Mouse (Mus musculus) lung, embryonic 16.5 days (tissue): Measurements from ENCODE around the gene Vps16. TPM values are rescaled to one million over a fixed set of nuclear protein-coding genes. Genes with fewer than 3 reads are reported as not detected.

Source experiments
- ATAC-seq: fragments of 200-750 bp; cut with Nextera tagmentation; 2 replicates; pipeline ENCODE4 v1.8.0; 2017; ENCODE audit warnings: low read depth, mild to moderate bottlenecking, moderate library complexity
- H3K27ac ChIP-seq: fragments of 300-500 bp; sonication (generic); 2 replicates; pipeline ENCODE4 v1.5.1; 2014; ENCODE audit warnings: mild to moderate bottlenecking, control low read depth, low read length
- H3K27me3 ChIP-seq: fragments of 300-500 bp; sonication (generic); 2 replicates; pipeline ENCODE4 v1.6.1; 2014; ENCODE audit warnings: low read depth, low read length, mixed read lengths; ENCODE audit not compliant: control insufficient read depth, insufficient read depth
- H3K36me3 ChIP-seq: fragments of 300-500 bp; sonication (generic); 2 replicates; pipeline ENCODE4 v1.6.1; 2014; ENCODE audit warnings: low read length; ENCODE audit not compliant: control insufficient read depth, insufficient read depth
- H3K4me1 ChIP-seq: fragments of 300-500 bp; sonication (generic); replicated peaks from 2 replicates; pipeline ENCODE4 v1.6.1; 2014; ENCODE audit warnings: low read length, mixed read lengths; ENCODE audit not compliant: control insufficient read depth, insufficient read depth
- H3K4me2 ChIP-seq: fragments of 300-500 bp; sonication (generic); 2 replicates; pipeline ENCODE4 v1.6.1; 2014; ENCODE audit warnings: low read depth, low read length, control low read depth
- H3K4me3 ChIP-seq: fragments of 300-500 bp; sonication (generic); 2 replicates; pipeline ENCODE4 v1.5.1; 2014; ENCODE audit warnings: mild to moderate bottlenecking, low read length, control low read depth
- H3K9ac ChIP-seq: fragments of 300-500 bp; sonication (generic); 2 replicates; pipeline ENCODE4 v1.6.1; 2014; ENCODE audit warnings: low read length, control low read depth
- H3K9me3 ChIP-seq: fragments of 300-500 bp; sonication (generic); 2 replicates; pipeline ENCODE4 v1.6.1; 2016; ENCODE audit warnings: low read length; ENCODE audit not compliant: control insufficient read depth
- WGBS: fragments of 180-500 bp; shearing (Covaris S2); extraction: QIAGEN DNeasy Blood & Tissue Kit; methylation state at CpG from one replicate; pipeline ENCODE4 v1.1.7; 2014; 5-methylcytosine and 5-hydroxymethylcytosine counted together
- polyA plus RNA-seq: library from polyadenylated mRNA; unstranded; fragments of >200 nt; fragmentation: Nextera tagmentation; extraction: Ambion mirVana; gene quantifications from 2 replicates; pipeline ENCODE4 v1.2.1, GENCODE M21; 2015

The Vps16 gene
- polyA plus RNA-seq, 1 experiment from 2014 or later: 84.3 TPM

GRCm38 (mm10) chr2:130451086-130451726 lies 27.1 kb downstream of the Vps16 start:
- Histone ChIP-seq H3K9ac (peak overlapping the region; percentile 85), H3K4me2 (peak overlapping the region; percentile 70), H3K9me3 (no peaks in the 10 kb centered on the region), H3K4me1 (peaks cover 15% of the 10 kb centered on the region; the same call in 1 of the 2 replicates), H3K27ac (no peak overlapping the region), H3K4me3 (peak overlapping the region; percentile 84), H3K36me3 (no peaks in the 10 kb centered on the region), H3K27me3 (peaks cover 6% of the 10 kb centered on the region)
- no peak for ATAC-seq
- 62% methylated on average over 14 of the region's 14 CpGs for WGBS

- no peak for ATAC-seq
- Histone ChIP-seq H3K4me2 (peak overlapping the region; percentile 70; the same call in 1 of the 2 replicates), H3K9ac (no peak overlapping the region), H3K36me3 (no peaks in the 10 kb centered on the region), H3K27me3 (peaks cover 6% of the 10 kb centered on the region), H3K4me1 (peaks cover 15% of the 10 kb centered on the region; the same call in 1 of the 2 replicates), H3K27ac (no peak overlapping the region), H3K4me3 (no peak overlapping the region), H3K9me3 (no peaks in the 10 kb centered on the region)
- WGBS: 62% methylated on average over 3 of the region's 3 CpGs
Measured at GRCm38 (mm10) chr2:130451727-130452090, 27.6 kb downstream of the Vps16 start.

GRCm38 (mm10) chr2:130452266-130452665 lies 28.1 kb downstream of the Vps16 start:
- no peak for ATAC-seq
- Histone ChIP-seq H3K4me1 (peaks cover 15% of the 10 kb centered on the region; the same call in 1 of the 2 replicates), H3K4me2 (no peak overlapping the region), H3K9me3 (no peaks in the 10 kb centered on the region), H3K27ac (no peak overlapping the region), H3K4me3 (no peak overlapping the region), H3K36me3 (no peaks in the 10 kb centered on the region), H3K27me3 (peaks cover 6% of the 10 kb centered on the region), H3K9ac (no peak overlapping the region)
- 69% methylated on average over 2 of the region's 2 CpGs for WGBS

GRCm38 (mm10) chr2:130453421-130453820 lies 29.3 kb downstream of the Vps16 start:
- WGBS: 58% methylated on average over 6 of the region's 6 CpGs
- Histone ChIP-seq H3K9ac (no peak overlapping the region), H3K36me3 (no peaks in the 10 kb centered on the region), H3K4me1 (peaks cover 15% of the 10 kb centered on the region; the same call in 1 of the 2 replicates), H3K4me3 (no peak overlapping the region), H3K9me3 (no peaks in the 10 kb centered on the region), H3K4me2 (no peak overlapping the region), H3K27ac (no peak overlapping the region), H3K27me3 (peaks cover 1% of the 10 kb centered on the region)
- no peak for ATAC-seq

- 55% methylated on average over 6 of the region's 6 CpGs for WGBS
- Histone ChIP-seq H3K27ac (no peak overlapping the region), H3K4me2 (no peak overlapping the region), H3K9ac (no peak overlapping the region), H3K4me3 (no peak overlapping the region), H3K4me1 (peaks cover 13% of the 10 kb centered on the region; the same call in 1 of the 2 replicates), H3K27me3 (no peaks in the 10 kb centered on the region; the same call in 1 of the 2 replicates), H3K9me3 (no peaks in the 10 kb centered on the region), H3K36me3 (no peaks in the 10 kb centered on the region)
- no peak for ATAC-seq
Measured at GRCm38 (mm10) chr2:130454748-130455370, 30.7 kb downstream of the Vps16 start.

GRCm38 (mm10) chr2:130457871-130458270 lies 33.7 kb downstream of the Vps16 start:
- H3K36me3 ChIP-seq: no peaks in the 10 kb centered on the region
- no peaks in the 10 kb centered on the region; the same call in 1 of the 2 replicates for H3K27me3 ChIP-seq
- H3K4me3 ChIP-seq: no peak overlapping the region
- H3K9me3 ChIP-seq: no peaks in the 10 kb centered on the region
- ATAC-seq: no peak
- no peak overlapping the region for H3K4me2 ChIP-seq
- H3K27ac ChIP-seq: no peak overlapping the region
- H3K4me1 ChIP-seq: peaks cover 5% of the 10 kb centered on the region; the same call in 1 of the 2 replicates
- 77% methylated on average over 3 of the region's 3 CpGs for WGBS
- no peak overlapping the region for H3K9ac ChIP-seq

- no peaks in the 10 kb centered on the region for H3K9me3 ChIP-seq
- H3K27me3 ChIP-seq: no peaks in the 10 kb centered on the region
- H3K27ac ChIP-seq: no peak overlapping the region
- H3K4me1 ChIP-seq: peaks cover 2% of the 10 kb centered on the region; the same call in 1 of the 2 replicates
- no peaks in the 10 kb centered on the region for H3K36me3 ChIP-seq
- no peak for ATAC-seq
- H3K4me3 ChIP-seq: no peak overlapping the region
- H3K4me2 ChIP-seq: no peak overlapping the region
- WGBS: 85% methylated on average over 3 of the region's 3 CpGs
- no peak overlapping the region for H3K9ac ChIP-seq
Measured at GRCm38 (mm10) chr2:130459576-130459975, 35.4 kb downstream of the Vps16 start.

GRCm38 (mm10) chr2:130461287-130462071 lies 37.3 kb downstream of the Vps16 start:
- no peak overlapping the region for H3K9ac ChIP-seq
- 44% methylated on average over 15 of the region's 15 CpGs for WGBS
- no peak overlapping the region for H3K27ac ChIP-seq
- no peaks in the 10 kb centered on the region for H3K9me3 ChIP-seq
- no peaks in the 10 kb centered on the region for H3K4me1 ChIP-seq
- no peaks in the 10 kb centered on the region for H3K36me3 ChIP-seq
- ATAC-seq: no peak
- H3K4me3 ChIP-seq: no peak overlapping the region
- H3K4me2 ChIP-seq: no peak overlapping the region
- H3K27me3 ChIP-seq: no peaks in the 10 kb centered on the region

GRCm38 (mm10) chr2:130466438-130466837 lies 42.3 kb downstream of the Vps16 start:
- Histone ChIP-seq H3K9me3 (no peaks in the 10 kb centered on the region), H3K36me3 (no peaks in the 10 kb centered on the region), H3K27ac (no peak overlapping the region), H3K4me2 (no peak overlapping the region), H3K9ac (no peak overlapping the region), H3K4me1 (no peaks in the 10 kb centered on the region), H3K27me3 (peaks cover 8% of the 10 kb centered on the region), H3K4me3 (no peak overlapping the region)
- no peak for ATAC-seq
- WGBS: 79% methylated on average over 1 of the region's 1 CpGs
